Mouse (Mus musculus) E14TG2a.4 (cell line): ENCODE results near the gene Trmu.

Experiments used
- CTCF ChIP-seq: conservative IDR thresholded peaks from 2 replicates; pipeline ENCODE4 v1.5.1; 2014; ENCODE audit warnings: low read length
- NANOG ChIP-seq: IDR thresholded peaks from 2 replicates; pipeline ENCODE4 v1.6.1; 2014; ENCODE audit warnings: borderline replicate concordance, low read length, mixed read lengths
- POU5F1 ChIP-seq: IDR thresholded peaks from 2 replicates; pipeline ENCODE4 v1.6.1; 2014; ENCODE audit warnings: low read length, borderline replicate concordance

DNA sequence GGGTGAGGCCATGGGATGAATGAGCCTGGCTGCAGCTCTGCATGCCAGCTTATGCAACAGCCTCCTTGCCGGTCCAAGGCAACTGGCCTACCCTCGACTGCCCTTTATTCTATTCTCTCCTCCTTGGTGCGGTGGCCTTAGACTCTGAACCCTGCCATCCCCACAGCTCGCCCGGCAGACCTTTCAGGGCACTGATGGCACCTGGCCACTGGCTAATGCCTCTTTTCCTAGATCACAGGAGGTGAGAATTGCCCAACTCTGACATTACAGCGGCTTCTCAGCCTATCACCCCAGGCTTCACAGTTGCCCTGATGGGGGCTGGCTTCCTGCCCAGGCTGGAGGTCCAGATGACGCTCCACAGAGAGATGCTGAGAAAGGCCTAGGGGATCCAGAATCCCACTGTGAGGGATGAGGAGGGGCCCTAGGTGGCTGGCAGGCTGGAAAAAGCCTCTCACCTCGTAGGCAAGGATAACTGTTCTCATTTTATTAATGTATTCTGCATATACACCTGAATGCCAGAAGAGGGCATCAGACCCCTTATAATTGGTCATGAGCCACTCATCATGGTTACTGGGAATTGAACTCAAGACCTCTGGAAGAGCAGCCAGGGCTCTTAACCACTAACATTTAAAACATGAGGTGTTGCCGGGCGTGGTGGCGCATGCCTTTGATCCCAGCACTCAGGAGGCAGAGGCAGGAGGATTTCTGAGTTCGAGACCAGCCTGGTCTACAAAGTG is 27.3 kb upstream of the Trmu start:
- TF ChIP-seq NANOG: no peak
- peak; percentile 38 for TF ChIP-seq CTCF
- no peak for TF ChIP-seq POU5F1
